Mouse (Mus musculus): ENCODE measurements around the gene Abhd17a.

DNA sequence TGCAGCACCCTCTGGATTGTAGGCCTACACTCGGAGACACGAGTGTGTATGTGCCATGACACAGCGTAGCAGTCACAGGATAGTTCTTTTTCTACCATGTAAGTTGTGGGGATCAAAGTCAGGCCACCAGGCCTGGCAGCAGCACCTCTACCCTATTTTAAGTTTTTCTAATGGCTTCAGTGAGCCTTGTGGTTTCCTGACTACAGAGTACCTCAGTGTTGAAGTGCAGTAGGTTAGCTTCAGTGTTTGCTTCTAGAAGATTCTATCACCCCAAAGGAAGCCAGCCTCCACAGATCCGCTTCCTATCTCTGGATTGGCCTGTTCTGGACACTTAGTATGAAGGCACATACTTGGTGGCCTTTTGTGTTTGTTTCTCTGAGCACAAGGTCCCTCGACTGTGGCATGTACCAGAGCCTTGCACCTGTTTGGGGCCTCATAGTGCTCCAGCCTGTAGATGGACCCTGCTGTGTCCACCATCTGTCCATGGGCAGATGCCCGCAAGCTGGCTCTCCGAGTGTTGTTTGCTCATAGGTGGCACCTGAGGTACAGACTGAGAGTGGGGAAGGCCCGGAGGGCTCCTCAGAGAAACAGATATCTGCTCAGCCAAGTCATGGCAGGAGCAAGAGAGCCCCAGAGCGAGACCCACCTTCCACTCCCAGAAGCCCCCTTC, 20.1 kb upstream of the Abhd17a start:
- TF ChIP-seq POLR2A (IDR thresholded peaks at IDR 0.05; ENCODE audit: low read depth, low read length) (no peak), CTCF (conservative IDR thresholded peaks at IDR 0.05; ENCODE audit: insufficient read depth, insufficient read length, low read depth, low read length) (no peak)

All from kidney, adult 2 months (tissue).